Mouse (Mus musculus) R1 (cell line): ENCODE data around the gene Cdca7l.
A peak's percentile ranks its signal among the peaks of the same experiment; 100 is the strongest.
"Not testable (repeated sequence)": the region's sequence is repeated elsewhere in the genome, so short reads cannot be mapped to it uniquely, and the experiment has no call there.

Experiments
- DNase-seq: peaks from one replicate; pipeline ENCODE4 v3.0.0-alpha.2; 2018; ENCODE audit warnings: low read depth, low spot score

Gene Cdca7l

GRCm38 (mm10) chr12:117803989-117804388 is at the start of gene Cdca7l:
TSS of gene Cdca7l (plus strand) at chr12:117804289.
- DNase-seq = not testable (repeated sequence)

- no peak for DNase-seq
Observed at GRCm38 (mm10) chr12:117756010-117756409, 48.1 kb upstream of the Cdca7l start.

- DNase-seq = no peak
Observed at GRCm38 (mm10) chr12:117760373-117760772, 43.7 kb upstream of the Cdca7l start.

GRCm38 (mm10) chr12:117760846-117761245 is 43.2 kb upstream of the Cdca7l start:
- DNase-seq = no peak

- DNase-seq = peak; percentile 67
Observed at GRCm38 (mm10) chr12:117761698-117762097, 42.4 kb upstream of the Cdca7l start.

- no peak for DNase-seq
Observed at GRCm38 (mm10) chr12:117763247-117763646, 40.8 kb upstream of the Cdca7l start.

GRCm38 (mm10) chr12:117764839-117765238 is 39.2 kb upstream of the Cdca7l start:
- peak; percentile 90 for DNase-seq

- DNase-seq = peak; percentile 80
Observed at GRCm38 (mm10) chr12:117769113-117769512, 35.0 kb upstream of the Cdca7l start.

- no peak for DNase-seq
Observed at GRCm38 (mm10) chr12:117770211-117770610, 33.9 kb upstream of the Cdca7l start.

GRCm38 (mm10) chr12:117771156-117771555 is 32.9 kb upstream of the Cdca7l start:
- no peak for DNase-seq

GRCm38 (mm10) chr12:117772638-117773037 is 31.5 kb upstream of the Cdca7l start:
- peak; percentile 72 for DNase-seq

- DNase-seq = no peak
Observed at GRCm38 (mm10) chr12:117776841-117777240, 27.2 kb upstream of the Cdca7l start.

GRCm38 (mm10) chr12:117781360-117781759 is 22.7 kb upstream of the Cdca7l start:
- DNase-seq = no peak

- DNase-seq = no peak
Observed at GRCm38 (mm10) chr12:117783426-117783825, 20.7 kb upstream of the Cdca7l start.

GRCm38 (mm10) chr12:117786621-117787020 is 17.5 kb upstream of the Cdca7l start:
- no peak for DNase-seq

GRCm38 (mm10) chr12:117788513-117789011 is 15.5 kb upstream of the Cdca7l start:
- DNase-seq = peak; percentile 36

- peak; percentile 52 for DNase-seq
Observed at GRCm38 (mm10) chr12:117789017-117789416, 15.1 kb upstream of the Cdca7l start.

GRCm38 (mm10) chr12:117795303-117795702 is 8.8 kb upstream of the Cdca7l start:
- no peak for DNase-seq

- DNase-seq = no peak
Observed at GRCm38 (mm10) chr12:117805576-117805975, 1.5 kb downstream of the Cdca7l start.

- peak; percentile 10 for DNase-seq
Observed at GRCm38 (mm10) chr12:117806007-117806451, 1.9 kb downstream of the Cdca7l start.

GRCm38 (mm10) chr12:117806470-117806869 is 2.4 kb downstream of the Cdca7l start:
- DNase-seq = no peak

- no peak for DNase-seq
Observed at GRCm38 (mm10) chr12:117807637-117808036, 3.5 kb downstream of the Cdca7l start.

- DNase-seq = no peak
Observed at GRCm38 (mm10) chr12:117808355-117809326, 4.6 kb downstream of the Cdca7l start.
